Mouse (Mus musculus): ENCODE data around the gene 1700010B08Rik.

DNA sequence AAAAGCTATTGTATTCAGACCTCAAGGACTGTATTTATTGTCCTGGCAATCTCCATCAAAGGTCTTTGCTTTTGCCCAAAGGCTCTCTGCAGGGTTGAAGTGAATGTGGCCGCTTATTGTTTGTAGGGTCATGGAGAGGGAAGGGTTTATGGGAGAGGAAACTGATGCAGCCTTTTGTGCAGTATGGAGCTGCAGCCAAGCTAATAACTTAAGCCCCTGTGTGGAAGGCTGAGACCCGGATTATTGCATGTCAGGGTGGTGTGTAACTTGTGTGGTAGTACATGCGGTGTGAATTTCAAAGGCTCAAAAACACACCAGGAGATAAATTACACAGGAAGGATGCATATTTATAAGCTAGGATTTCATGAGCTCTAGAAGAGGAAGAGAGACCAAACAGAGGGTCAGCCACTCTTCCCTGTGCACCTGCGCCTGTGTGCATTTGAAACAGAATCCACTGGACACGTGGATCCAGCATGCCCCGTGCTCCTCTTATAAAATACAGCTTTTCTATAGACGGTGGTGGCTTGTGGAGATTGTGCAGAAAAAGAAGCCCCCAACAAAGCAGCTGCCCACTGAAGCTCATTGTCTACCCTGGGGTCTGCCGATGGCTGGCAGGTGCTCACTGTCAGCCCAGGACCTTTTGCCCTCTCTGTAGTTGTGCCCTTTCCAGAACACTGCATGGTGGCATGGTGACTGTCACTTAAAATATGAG, 36.4 kb downstream of the 1700010B08Rik start:
- no peak for TF ChIP-seq POLR2A (IDR thresholded peaks at IDR 0.05; ENCODE audit: control insufficient read depth, low read depth, low read length)
- no peak for TF ChIP-seq CTCF (IDR thresholded peaks at IDR 0.05; ENCODE audit: control insufficient read depth, insufficient read depth, insufficient replicate concordance, low read depth, low read length)

Measured in testis, adult 2 months (tissue).